Mouse (Mus musculus): ENCODE results near the gene Hdlbp.

GRCm38 (mm10) chr1:93379117-93379516 lies 99.5 kb downstream of the Hdlbp start:
- no peak for TF ChIP-seq TAL1 (IDR thresholded peaks at IDR 0.05; ENCODE audit: low read length)
- no peak for TF ChIP-seq GATA1 (IDR thresholded peaks at IDR 0.05; ENCODE audit: low read length)
